Mouse (Mus musculus) embryo, embryonic 10 days (tissue): ENCODE results near the gene Izumo2.

Experiments used
- DNase-seq: peaks from one replicate; pipeline ENCODE4 v3.0.0-alpha.2; 2015; ENCODE audit warnings: low spot score

Gene Izumo2

GRCm38 (mm10) chr7:44768129-44768528 is 59.6 kb downstream of the Izumo2 start:
- no peak for DNase-seq
